Mouse (Mus musculus) olfactory bulb, adult 2 months (tissue): Measurements from ENCODE around the gene Strada.

Source experiments
- CTCF ChIP-seq: fragments of 200-500 bp; IDR thresholded peaks from 2 replicates; pipeline ENCODE4 v1.5.1; 2012; ENCODE audit warnings: low read depth, mild to moderate bottlenecking, low read length, moderate library complexity; ENCODE audit not compliant: insufficient read depth
- POLR2A ChIP-seq: fragments of 200-500 bp; IDR thresholded peaks from 2 replicates; pipeline ENCODE4 v1.6.1; 2012; ENCODE audit warnings: mild to moderate bottlenecking, low read depth, low read length, moderate library complexity; ENCODE audit not compliant: insufficient read depth

DNA sequence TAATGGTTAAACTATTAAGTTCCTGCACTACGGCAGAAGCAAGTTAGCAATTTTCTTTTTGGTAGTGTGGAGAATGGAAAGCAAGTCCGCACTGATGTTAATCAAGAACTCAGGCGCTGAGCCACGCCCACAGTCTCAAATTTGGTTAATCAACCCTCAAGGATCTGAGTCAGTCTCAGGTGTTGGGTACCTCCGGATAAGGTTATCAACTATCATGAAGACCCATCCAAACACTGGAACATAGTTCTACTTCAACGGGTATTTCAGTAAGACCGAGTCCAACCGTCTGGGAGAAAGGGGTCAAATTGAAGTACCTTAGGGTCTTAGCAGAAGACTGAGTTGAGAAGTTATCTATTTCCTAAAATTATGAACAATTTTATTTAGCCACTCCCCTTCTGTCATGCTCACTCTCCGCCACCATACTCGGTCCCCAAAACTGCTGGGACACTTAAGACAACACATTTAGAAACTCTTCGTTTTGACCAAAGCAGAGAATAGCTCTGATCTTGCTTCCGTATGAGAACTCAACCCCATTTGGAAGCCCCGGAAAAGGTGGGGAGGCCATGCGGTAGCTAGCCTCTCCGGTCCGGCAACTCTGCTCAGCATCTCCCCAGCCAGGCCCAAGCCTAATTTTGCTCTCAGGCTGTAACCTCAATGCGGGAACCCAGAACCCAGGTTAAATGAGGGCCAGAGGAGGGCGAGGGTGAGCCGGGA is 9.2 kb downstream of the Strada start:
- no peak for TF ChIP-seq POLR2A
- TF ChIP-seq CTCF = no peak
